Mouse (Mus musculus) lung, embryonic 14.5 days (tissue): ENCODE measurements at regions not wholly inside any gene's neighbourhood (a gene's known extent, or its start where the extent isn't known, plus 50 kb on each side); places are given as distances from the start of the nearest gene placed in this dataset.

Source experiments
- ATAC-seq: fragments of 200-750 bp; cut with Nextera tagmentation; 2 replicates; pipeline ENCODE4 v1.8.0; 2017; ENCODE audit warnings: mild to moderate bottlenecking, moderate TSS enrichment, moderate library complexity; ENCODE audit not compliant: insufficient read depth
- DNase-seq: peaks from one replicate; pipeline ENCODE4 v3.0.0-alpha.2; 2015
- H3K27ac ChIP-seq: fragments of 300-500 bp; sonication (generic); 2 replicates; pipeline ENCODE4 v1.5.1; 2014; ENCODE audit warnings: low read depth, mild to moderate bottlenecking, moderate library complexity
- H3K27me3 ChIP-seq: fragments of 300-500 bp; sonication (generic); 2 replicates; pipeline ENCODE4 v1.6.1; 2014; ENCODE audit warnings: low read length, control low read depth; ENCODE audit not compliant: insufficient read depth
- H3K36me3 ChIP-seq: fragments of 300-500 bp; sonication (generic); 2 replicates; pipeline ENCODE4 v1.6.1; 2014; ENCODE audit warnings: control low read depth; ENCODE audit not compliant: insufficient read depth
- H3K4me1 ChIP-seq: fragments of 300-500 bp; sonication (generic); 2 replicates; pipeline ENCODE4 v1.6.1; 2014; ENCODE audit warnings: antibody characterized with exemption, control low read depth; ENCODE audit not compliant: insufficient read depth
- H3K4me2 ChIP-seq: fragments of 300-500 bp; sonication (generic); 2 replicates; pipeline ENCODE4 v1.6.1; 2014; ENCODE audit warnings: mild to moderate bottlenecking
- H3K4me3 ChIP-seq: fragments of 300-500 bp; sonication (generic); 2 replicates; pipeline ENCODE4 v1.5.1; 2014; ENCODE audit warnings: low read depth, low read length
- H3K9ac ChIP-seq: fragments of 300-500 bp; sonication (generic); 2 replicates; pipeline ENCODE4 v1.6.1; 2014
- H3K9me3 ChIP-seq: fragments of 300-500 bp; sonication (generic); 2 replicates; pipeline ENCODE4 v1.6.1; 2016; ENCODE audit warnings: low read depth, low read length, control low read depth
- CTCF ChIP-seq: IDR thresholded peaks from 2 replicates; pipeline ENCODE4 v1.5.1; 2016; ENCODE audit warnings: antibody characterized with exemption, low read depth
- WGBS: fragments of 180-500 bp; shearing (Covaris S2); extraction: QIAGEN DNeasy Blood & Tissue Kit; methylation state at CpG from one replicate; pipeline ENCODE4 v1.1.7; 2014; 5-methylcytosine and 5-hydroxymethylcytosine counted together

- DNase-seq: no peak
- ATAC-seq: no peak
- H3K9me3 ChIP-seq: no peaks in the 10 kb centered on the region
- H3K4me2 ChIP-seq: no peak overlapping the region
- no peak overlapping the region for H3K4me3 ChIP-seq
- H3K4me1 ChIP-seq: no peaks in the 10 kb centered on the region; the same call in 1 of the 2 replicates
- TF ChIP-seq CTCF: no peak
- H3K27ac ChIP-seq: no peak overlapping the region
- WGBS: 59% methylated on average over 15 of the region's 15 CpGs
- no peaks in the 10 kb centered on the region for H3K27me3 ChIP-seq
- no peak overlapping the region for H3K9ac ChIP-seq
- no peaks in the 10 kb centered on the region for H3K36me3 ChIP-seq
Observed at GRCm38 (mm10) chr5:149338016-149338696, 73.4 kb upstream of the Medag start.

GRCm38 (mm10) chr5:149338697-149339078 is 72.9 kb upstream of the Medag start:
- Histone ChIP-seq H3K4me2 (no peak overlapping the region), H3K27ac (no peak overlapping the region), H3K4me3 (no peak overlapping the region), H3K9me3 (no peaks in the 10 kb centered on the region), H3K27me3 (no peaks in the 10 kb centered on the region), H3K36me3 (no peaks in the 10 kb centered on the region), H3K9ac (no peak overlapping the region), H3K4me1 (no peaks in the 10 kb centered on the region; the same call in 1 of the 2 replicates)
- TF ChIP-seq CTCF: no peak
- ATAC-seq (no peak), DNase-seq (no peak)
- WGBS: 48% methylated on average over 5 of the region's 5 CpGs

- H3K4me1 ChIP-seq: no peaks in the 10 kb centered on the region; the same call in 1 of the 2 replicates
- no peaks in the 10 kb centered on the region for H3K9me3 ChIP-seq
- DNase-seq (no peak), ATAC-seq (no peak)
- H3K27ac ChIP-seq: no peak overlapping the region
- no peaks in the 10 kb centered on the region for H3K36me3 ChIP-seq
- WGBS: 67% methylated on average over 7 of the region's 7 CpGs
- H3K4me2 ChIP-seq: no peak overlapping the region
- no peak overlapping the region for H3K4me3 ChIP-seq
- H3K9ac ChIP-seq: no peak overlapping the region
- H3K27me3 ChIP-seq: no peaks in the 10 kb centered on the region
- no peak for TF ChIP-seq CTCF
Observed at GRCm38 (mm10) chr5:149340361-149340760, 71.2 kb upstream of the Medag start.

- Histone ChIP-seq H3K27ac (no peak overlapping the region), H3K36me3 (no peaks in the 10 kb centered on the region), H3K9me3 (no peaks in the 10 kb centered on the region), H3K27me3 (no peaks in the 10 kb centered on the region), H3K4me2 (no peak overlapping the region), H3K4me1 (no peaks in the 10 kb centered on the region; the same call in 1 of the 2 replicates), H3K4me3 (no peak overlapping the region), H3K9ac (no peak overlapping the region)
- WGBS: 48% methylated on average over 6 of the region's 6 CpGs
- DNase-seq (no peak), ATAC-seq (0 out of 2 replicates have a peak, but pooled peaks have one; percentile 2)
- TF ChIP-seq CTCF: no peak
Observed at GRCm38 (mm10) chr5:149341461-149341860, 70.1 kb upstream of the Medag start.

GRCm38 (mm10) chr5:149343610-149344527 is 67.7 kb upstream of the Medag start:
- WGBS: 81% methylated on average over 21 of the region's 21 CpGs
- H3K27me3 ChIP-seq: no peaks in the 10 kb centered on the region
- H3K4me3 ChIP-seq: no peak overlapping the region
- H3K4me1 ChIP-seq: no peaks in the 10 kb centered on the region; the same call in 1 of the 2 replicates
- H3K4me2 ChIP-seq: no peak overlapping the region
- DNase-seq (no peak), ATAC-seq (no peak)
- no peak overlapping the region for H3K9ac ChIP-seq
- no peak for TF ChIP-seq CTCF
- no peak overlapping the region for H3K27ac ChIP-seq
- no peaks in the 10 kb centered on the region for H3K9me3 ChIP-seq
- H3K36me3 ChIP-seq: no peaks in the 10 kb centered on the region

- 66% methylated on average over 4 of the region's 4 CpGs for WGBS
Observed at GRCm38 (mm10) chr5:149344528-149344855, 67.1 kb upstream of the Medag start.

GRCm38 (mm10) chr5:149345161-149345560 is 66.4 kb upstream of the Medag start:
- H3K4me2 ChIP-seq: no peak overlapping the region
- no peak for TF ChIP-seq CTCF
- no peak overlapping the region for H3K9ac ChIP-seq
- H3K4me3 ChIP-seq: no peak overlapping the region
- 86% methylated on average over 6 of the region's 6 CpGs for WGBS
- no peak for ATAC-seq
- no peaks in the 10 kb centered on the region; the same call in 1 of the 2 replicates for H3K4me1 ChIP-seq
- no peaks in the 10 kb centered on the region for H3K9me3 ChIP-seq
- H3K27me3 ChIP-seq: no peaks in the 10 kb centered on the region
- H3K36me3 ChIP-seq: no peaks in the 10 kb centered on the region
- DNase-seq: no peak
- H3K27ac ChIP-seq: no peak overlapping the region

More at GRCm38 (mm10) chr5:149344528-149344855, 67.1 kb upstream of the Medag start:
- Histone ChIP-seq H3K4me3 (no peak overlapping the region), H3K27ac (no peak overlapping the region), H3K36me3 (no peaks in the 10 kb centered on the region), H3K27me3 (no peaks in the 10 kb centered on the region), H3K4me2 (no peak overlapping the region), H3K9ac (no peak overlapping the region), H3K4me1 (no peaks in the 10 kb centered on the region; the same call in 1 of the 2 replicates), H3K9me3 (no peaks in the 10 kb centered on the region)
- TF ChIP-seq CTCF: no peak
- no peak for DNase-seq
- no peak for ATAC-seq
